Mouse (Mus musculus) hindlimb bud, embryonic 11.5 days (tissue): ENCODE results near the gene Babam2.

ENCODE experiments used
- DNase-seq: peaks from one replicate; pipeline ENCODE4 v3.0.0-alpha.2; 2012; ENCODE audit warnings: low read depth, low spot score; ENCODE audit errors: extremely low spot score

Gene Babam2

DNA sequence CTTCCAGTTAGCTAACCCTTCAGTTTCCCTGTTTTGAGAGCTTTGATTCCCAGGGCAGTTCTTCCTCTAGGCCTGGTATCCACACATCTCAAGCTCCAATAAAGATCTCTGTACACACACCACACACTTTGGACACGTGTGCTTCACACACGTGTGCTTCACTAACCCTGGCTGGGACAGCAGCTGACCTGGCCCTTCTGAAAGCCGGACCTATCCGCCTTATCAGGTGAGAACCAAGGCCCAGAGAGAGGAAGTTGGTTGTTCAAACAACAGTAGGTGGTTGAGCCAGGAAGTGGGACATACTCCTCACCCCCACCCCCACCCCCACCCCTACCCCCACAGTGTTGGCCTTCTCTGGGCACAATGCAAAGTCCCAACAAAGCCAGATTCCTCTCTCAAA is 413.2 kb downstream of the Babam2 start:
- DNase-seq, result no peak

DNA sequence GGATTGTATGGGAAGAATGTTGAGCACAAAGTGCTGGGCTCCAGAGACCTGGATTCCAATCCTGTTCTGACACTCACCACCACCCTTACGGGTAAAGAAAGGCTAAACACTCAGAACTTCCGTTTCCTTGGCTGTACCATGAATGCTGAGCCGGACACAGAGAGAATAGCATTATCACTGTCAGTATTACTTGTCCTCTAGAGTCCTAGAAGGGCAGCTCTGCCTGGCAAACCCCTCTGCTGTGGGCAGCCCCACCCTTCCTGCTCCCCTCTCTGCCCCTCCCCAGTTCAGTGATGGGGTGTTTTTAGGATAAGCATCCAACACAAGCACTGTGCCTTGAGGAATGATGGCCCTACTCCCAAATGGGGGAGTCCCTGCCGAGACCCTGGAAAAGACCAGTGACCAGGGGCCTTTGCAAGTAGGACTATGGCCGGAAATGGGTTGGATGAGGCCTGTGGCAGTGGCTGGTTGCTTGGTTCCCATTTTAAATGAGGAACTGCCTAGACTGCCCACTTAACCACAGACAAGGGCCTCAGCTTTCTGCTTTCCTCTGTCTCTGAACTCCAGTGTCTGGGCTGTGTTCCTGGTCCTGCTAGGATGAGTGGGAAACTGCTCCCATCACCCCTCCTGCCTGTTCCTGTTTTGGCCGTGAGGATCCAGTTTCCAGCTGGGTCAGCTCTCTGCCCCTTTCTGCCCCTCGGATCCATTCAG is 414.9 kb downstream of the Babam2 start:
- DNase-seq, result no peak

DNA sequence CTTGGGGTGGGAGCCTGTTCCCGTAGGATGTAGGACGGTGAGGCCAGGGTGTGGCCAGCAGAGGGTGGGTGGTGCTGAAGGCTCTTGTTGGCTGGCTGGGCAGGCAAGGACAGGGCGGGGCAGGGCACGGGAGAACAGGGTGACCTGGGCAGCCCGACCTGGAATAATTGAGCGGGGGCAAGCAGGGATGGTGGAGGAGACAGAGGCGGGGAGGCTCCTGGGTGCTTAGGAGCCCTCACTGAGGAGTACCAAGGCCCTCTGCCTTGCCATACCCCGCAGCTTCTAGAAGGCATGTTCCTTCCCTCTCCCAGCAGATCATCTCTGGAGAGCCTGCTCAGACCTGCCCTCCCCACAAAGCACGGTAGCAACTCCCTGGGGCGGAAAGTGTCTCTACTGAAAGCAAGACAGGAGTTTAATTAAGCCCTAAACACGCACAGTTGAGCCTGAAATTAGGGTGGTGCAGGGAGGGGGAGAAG is 423.5 kb downstream of the Babam2 start:
- DNase-seq, result no peak

DNA sequence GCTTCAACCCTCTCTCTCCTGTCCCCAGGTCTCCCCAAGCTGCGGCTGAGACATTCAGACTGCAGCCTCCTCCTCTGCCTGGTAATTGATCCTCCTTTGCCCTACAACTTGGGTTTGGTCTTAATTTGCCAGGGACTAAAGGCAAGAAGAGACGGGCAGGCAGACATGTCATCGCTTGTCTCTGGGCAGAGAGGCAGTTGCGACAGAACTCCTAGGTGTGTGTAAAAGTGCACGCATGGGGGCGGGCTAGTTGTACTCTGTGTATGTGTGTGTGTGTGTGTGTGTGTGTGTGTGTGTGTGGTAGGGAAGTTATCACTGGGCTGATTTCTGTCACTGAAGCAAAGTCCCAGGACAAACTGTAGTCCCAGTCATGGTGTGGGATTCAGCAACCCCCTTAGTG is 424.5 kb downstream of the Babam2 start:
- no peak for DNase-seq

DNA sequence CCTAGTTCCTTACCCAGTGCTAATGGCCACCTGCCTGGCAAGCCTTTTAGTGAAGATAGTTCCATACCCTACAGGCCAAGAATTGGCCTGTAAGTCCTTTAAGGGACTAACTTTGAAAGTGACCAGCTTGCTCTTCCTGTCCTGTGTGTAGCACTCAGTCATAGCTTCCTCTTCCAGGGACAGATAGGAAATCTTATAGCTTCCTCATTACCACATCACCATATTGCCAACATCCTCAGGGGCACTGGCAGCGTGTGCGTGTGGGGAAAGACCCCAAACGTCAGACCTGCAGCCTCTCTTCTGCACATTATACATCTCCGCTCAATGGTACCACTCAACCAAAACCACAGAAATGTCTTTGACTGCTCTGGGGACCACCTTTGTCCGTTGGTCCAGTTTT is 424.9 kb downstream of the Babam2 start:
- no peak for DNase-seq

DNA sequence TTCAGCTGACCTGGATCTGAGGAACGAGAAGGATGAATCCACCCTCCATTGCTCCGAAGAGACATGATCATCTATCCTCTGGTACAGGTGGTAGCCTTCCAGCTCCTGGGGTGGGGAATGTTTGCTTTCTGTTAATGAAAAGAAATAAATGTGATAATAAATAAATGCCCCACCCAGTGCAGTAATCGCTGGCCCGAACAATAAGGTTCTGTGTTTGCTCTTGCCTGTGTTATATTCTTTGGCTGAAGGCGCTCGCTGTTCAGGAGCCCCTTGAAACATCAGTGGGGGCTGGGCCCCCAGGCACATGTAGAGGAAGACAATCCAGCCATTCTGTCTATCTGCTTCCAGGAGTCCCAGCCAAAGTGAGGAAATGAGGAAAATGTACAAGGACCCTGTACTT is 427.5 kb downstream of the Babam2 start:
- no peak for DNase-seq

DNA sequence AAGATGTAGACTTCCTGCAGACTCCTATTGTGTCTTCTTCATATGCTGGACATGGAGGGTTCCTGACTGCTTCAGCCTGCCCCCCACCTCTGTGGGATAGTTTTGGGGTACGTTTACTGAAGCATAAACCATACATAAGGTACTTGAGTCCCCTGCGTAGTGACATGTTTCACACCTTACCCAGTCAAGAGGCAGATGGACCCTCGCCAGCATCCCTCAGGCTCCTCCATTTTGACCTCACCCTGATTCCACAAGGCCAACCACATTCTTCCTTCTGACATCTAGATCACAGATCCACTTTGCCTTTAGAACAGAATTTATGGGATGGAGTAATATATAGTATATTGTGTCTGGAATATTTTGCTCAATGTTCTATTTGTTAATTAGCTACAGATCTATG is 429.7 kb downstream of the Babam2 start:
- DNase-seq, result no peak

DNA sequence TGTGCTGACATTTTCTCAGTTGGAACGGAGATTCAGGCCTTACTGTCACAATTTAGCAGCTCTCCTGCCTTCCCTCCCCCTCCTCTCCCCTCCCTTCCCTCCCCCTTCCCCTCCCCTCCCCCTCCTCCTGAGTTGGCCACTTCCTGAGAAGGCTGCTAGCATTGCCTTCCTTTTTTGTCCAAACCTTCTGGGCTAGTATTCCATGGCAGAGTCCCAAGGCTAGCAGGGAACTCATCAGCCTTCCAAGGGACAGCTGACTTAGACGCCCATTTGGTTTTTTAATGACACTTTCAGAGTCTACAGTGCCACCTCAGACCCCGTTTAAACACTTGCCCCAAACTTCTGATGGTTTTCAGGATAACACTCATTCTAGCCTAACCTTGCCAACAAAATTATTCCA is 430.4 kb downstream of the Babam2 start:
- DNase-seq, result no peak

DNA sequence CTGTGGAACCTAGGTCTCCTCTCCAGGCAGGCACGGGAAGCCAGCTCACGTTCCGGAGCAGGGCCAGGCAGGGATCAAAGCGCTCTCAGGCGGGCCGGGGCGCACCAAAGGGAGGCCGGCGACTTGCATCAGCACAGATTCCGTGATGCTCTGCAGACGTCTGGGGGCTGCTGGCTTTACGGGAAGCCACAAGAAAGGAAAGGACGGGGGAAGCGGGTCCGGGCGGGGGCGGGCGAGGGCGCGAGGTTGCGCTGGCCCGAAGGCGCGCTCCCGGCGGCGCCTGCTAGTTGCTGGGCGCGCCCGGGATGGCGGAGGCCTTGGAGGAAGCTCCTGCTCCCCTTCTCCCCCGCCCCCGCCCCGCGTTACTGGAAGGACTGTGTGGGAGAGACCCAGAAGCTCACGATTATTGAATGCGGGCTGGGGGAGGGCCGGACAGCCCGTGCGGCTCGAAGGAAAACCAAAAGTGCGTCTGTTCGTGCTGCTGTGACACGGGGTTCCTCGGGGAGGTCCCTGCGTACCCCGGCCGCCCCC is 435.6 kb downstream of the Babam2 start:
- DNase-seq, result no peak

DNA sequence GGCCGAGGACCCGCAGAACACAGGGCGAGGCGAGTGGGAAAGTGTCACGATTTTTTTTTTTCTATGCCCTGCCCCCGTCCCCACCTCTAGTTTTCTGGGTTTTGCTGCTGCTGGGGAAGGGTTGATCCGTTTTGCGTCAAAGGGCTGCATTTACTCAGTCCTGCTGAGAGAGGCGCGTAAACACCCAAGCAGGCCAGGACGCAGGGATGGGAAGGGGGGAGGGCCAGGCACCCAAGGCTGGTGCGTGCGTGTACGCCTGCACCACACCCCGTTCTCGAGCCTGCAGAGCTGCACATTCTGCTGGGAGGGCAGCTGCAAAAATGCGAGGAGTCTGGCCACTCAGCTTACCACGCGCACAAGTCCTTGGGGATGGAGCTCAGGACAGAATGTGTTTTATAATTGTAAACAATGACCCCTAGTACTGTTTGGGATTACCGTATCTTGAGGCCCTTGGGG is 436.1 kb downstream of the Babam2 start:
- DNase-seq, result no peak

DNA sequence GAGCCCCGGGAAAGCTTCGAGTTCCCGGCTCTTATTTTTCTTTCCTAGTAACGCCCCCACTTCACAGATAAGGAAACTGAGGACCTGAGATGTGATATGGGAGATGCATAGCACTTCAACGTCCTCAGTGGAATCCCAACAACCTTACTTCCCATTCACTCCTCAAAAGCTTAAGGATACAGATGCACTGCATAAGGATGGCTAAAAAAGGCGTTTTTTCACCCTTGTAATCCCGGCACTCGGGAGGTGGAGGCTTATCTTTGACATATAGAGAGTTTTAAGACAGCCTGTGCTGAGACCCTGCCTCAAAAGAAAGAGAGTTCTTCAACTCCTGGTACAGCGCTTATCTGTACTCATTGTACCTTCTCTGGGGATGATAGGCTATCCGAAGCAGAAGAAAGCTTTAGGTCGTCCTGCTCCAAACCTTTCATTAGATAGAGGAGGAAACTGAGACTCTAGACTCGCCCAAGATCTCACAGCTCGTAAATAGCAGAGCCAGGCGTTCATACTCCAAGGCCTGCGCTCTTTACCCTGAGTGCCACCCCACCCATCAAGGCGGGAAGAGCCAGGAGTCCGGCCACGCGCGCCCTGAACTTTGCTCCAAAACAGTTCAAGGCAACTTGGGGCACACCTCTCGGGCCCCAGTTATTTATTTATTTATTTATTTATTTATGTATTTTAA is 436.7 kb downstream of the Babam2 start:
- no peak for DNase-seq
